ENCODE assay signal across 9 mouse cellular contexts in the genomic region with DNA sequence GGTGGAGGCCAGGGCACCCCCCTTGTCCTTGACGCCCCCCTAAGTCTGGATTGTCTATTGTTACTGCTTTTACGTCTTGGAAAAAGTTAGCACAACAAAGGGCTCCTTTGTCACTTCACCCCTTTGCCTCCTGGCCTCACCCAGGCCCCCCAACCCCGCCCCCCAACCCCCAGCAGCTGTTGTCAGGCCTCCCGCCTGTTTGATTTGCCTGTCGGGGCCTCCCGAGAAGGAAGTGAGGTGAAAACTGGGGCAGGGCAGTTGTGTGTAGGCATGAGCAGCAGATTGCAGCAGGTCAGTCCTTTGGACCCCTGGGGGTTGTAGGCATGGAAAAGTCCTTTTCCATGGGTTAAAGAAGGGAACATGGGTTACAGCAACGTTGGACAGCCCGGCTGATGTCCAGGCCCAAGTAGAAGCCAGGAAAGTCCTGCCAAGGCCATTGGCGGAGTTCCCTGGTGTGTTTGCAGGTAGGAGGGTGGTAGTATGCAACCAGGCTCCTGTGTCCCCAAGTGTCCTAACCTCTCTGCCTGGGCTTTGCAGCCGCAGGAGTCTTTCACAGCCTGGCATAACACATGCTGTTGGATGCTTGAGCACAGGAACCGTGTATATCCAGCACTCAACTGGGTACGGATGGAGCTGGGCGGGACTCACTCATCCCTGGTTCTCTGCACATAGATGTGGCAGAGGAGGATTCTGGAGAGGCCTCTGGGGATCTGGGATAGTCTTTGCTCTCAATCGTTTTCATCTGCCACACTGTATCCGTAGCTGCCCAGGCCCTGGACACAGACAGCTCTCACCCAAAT. TPM values are rescaled to one million over a fixed set of nuclear protein-coding genes. Genes with fewer than 3 reads are reported as not detected.
A peak's percentile ranks its signal among the peaks of the same experiment; 100 is the strongest.
DNase-seq lines count a peak whose midpoint lies in the region; ATAC-seq lines count a peak whose summit lies in the region.
"Had no signal": no experiment of that assay in that cellular context is flagged by ENCODE, and none has a peak within 500 bp of the region (broad histone marks: within the 10 kb centered on the region; RNA-seq: fewer than 3 reads in every experiment).

No protein-coding gene starts in this region.

- peaks cover 32% of the 10 kb centered on the region for H3K36me3 ChIP-seq in heart, embryonic 13.5 days
- H3K36me3 ChIP-seq in neural tube, embryonic 13.5 days, result no peaks in the 10 kb centered on the region

- H3K9me3 ChIP-seq in heart, embryonic 13.5 days, result no peaks in the 10 kb centered on the region
- H3K9me3 ChIP-seq in neural tube, embryonic 13.5 days, result no peaks in the 10 kb centered on the region

- peak overlapping the region; percentile 93 for H3K27ac ChIP-seq in heart, embryonic 13.5 days (replicated peaks)
- peak overlapping the region; percentile 98 for H3K27ac ChIP-seq in neural tube, embryonic 13.5 days (replicated peaks)

- H3K9ac ChIP-seq in heart, embryonic 13.5 days, result peak overlapping the region; percentile 86
- peak overlapping the region; percentile 88 for H3K9ac ChIP-seq in neural tube, embryonic 13.5 days

- peak; percentile 70 for DNase-seq in cerebellum, adult 11-12 months
- DNase-seq in cerebellum, postnatal 25 days, result peak; percentile 68 to 73
- peak; percentile 45 for DNase-seq in kidney, postnatal 14 days
- DNase-seq in layer of hippocampus, postnatal 25 days (ENCODE audit: extremely low spot score in 1 of 2, low spot score in 1 of 2), result no peak
- DNase-seq in urinary bladder, postnatal 36 days (ENCODE audit: low spot score in 2 of 2), result no peak

- H3K4me3 ChIP-seq in heart, embryonic 13.5 days, result peak overlapping the region; percentile 76
- peak overlapping the region; percentile 84 for H3K4me3 ChIP-seq in neural tube, embryonic 13.5 days

- H3K4me1 ChIP-seq in heart, embryonic 13.5 days, result peaks cover 99% of the 10 kb centered on the region
- peaks cover 99% of the 10 kb centered on the region for H3K4me1 ChIP-seq in neural tube, embryonic 13.5 days (replicated peaks)

- no peak for ATAC-seq in cerebellum, adult (ENCODE audit: insufficient number of reproducible peaks, low FRiP score, low TSS enrichment)
- ATAC-seq in heart, embryonic 13.5 days (ENCODE audit: extremely low read depth, insufficient number of reproducible peaks, low FRiP score, low TSS enrichment), result no peak
- ATAC-seq in neural tube, embryonic 13.5 days (ENCODE audit: low read depth), result no peak

- peak overlapping the region; percentile 98 for H3K4me2 ChIP-seq in heart, embryonic 13.5 days
- H3K4me2 ChIP-seq in neural tube, embryonic 13.5 days, result peak overlapping the region; percentile 98

- 31% methylated on average over 15 of the region's 15 CpGs for WGBS in heart, embryonic 13.5 days
- WGBS in neural tube, embryonic 13.5 days, result 7% methylated on average over 15 of the region's 15 CpGs

- H3K27me3 ChIP-seq in heart, embryonic 13.5 days (replicated peaks), result no peaks in the 10 kb centered on the region
- no peaks in the 10 kb centered on the region for H3K27me3 ChIP-seq in neural tube, embryonic 13.5 days

RNA-seq across cellular contexts. Expression of a gene that starts 18.0 kb away (rescaled TPM):
- polyA plus RNA-seq in heart, embryonic 13.5 days (2015; fragmentation: Nextera tagmentation; extraction: Ambion mirVana), result 1.3 and 3.3 TPM in 2 replicates
- 1.4 and 1.5 TPM in 2 replicates for polyA plus RNA-seq in neural tube, embryonic 13.5 days (2015; fragmentation: Nextera tagmentation; extraction: Ambion mirVana)
- 1 to 10 TPM; 1.5 to 2.3 TPM for total RNA-seq in layer of hippocampus, postnatal 25 days (2021)
- total RNA-seq: common myeloid progenitor, adult 5-6 weeks had no signal

RNA-seq across cellular contexts. Expression of a gene that starts 37.2 kb away (rescaled TPM):
- polyA plus RNA-seq in heart, embryonic 13.5 days (2015; fragmentation: Nextera tagmentation; extraction: Ambion mirVana), result 27.9 and 28.3 TPM in 2 replicates
- 24.0 and 26.7 TPM in 2 replicates for polyA plus RNA-seq in neural tube, embryonic 13.5 days (2015; fragmentation: Nextera tagmentation; extraction: Ambion mirVana)
- 10 to 100 TPM; 17.0 to 17.7 TPM for total RNA-seq in layer of hippocampus, postnatal 25 days (2021)

RNA-seq across cellular contexts. Expression of a gene that starts 57.2 kb away (rescaled TPM):
- polyA plus RNA-seq in heart, embryonic 13.5 days (2015; fragmentation: Nextera tagmentation; extraction: Ambion mirVana), result 21.1 and 22.9 TPM in 2 replicates
- polyA plus RNA-seq in neural tube, embryonic 13.5 days (2015; fragmentation: Nextera tagmentation; extraction: Ambion mirVana), result 4.2 and 4.7 TPM in 2 replicates
- total RNA-seq in layer of hippocampus, postnatal 25 days (2021), result under 1 TPM; 0.54 to 0.94 TPM

RNA-seq across cellular contexts. Expression of a gene that starts 59.2 kb away (rescaled TPM):
- 158 and 170 TPM in 2 replicates for polyA plus RNA-seq in heart, embryonic 13.5 days (2015; fragmentation: Nextera tagmentation; extraction: Ambion mirVana)
- polyA plus RNA-seq in neural tube, embryonic 13.5 days (2015; fragmentation: Nextera tagmentation; extraction: Ambion mirVana), result 45.5 and 60.7 TPM in 2 replicates
- total RNA-seq in layer of hippocampus, postnatal 25 days (2021), result 1 to 10 TPM; 2.5 to 4.5 TPM

Comparison
In these comparisons a context has a peak if more than half of its experiments do, and no peak if none do; other contexts are left out.
1. DNase-seq: peak in cerebellum, adult 11-12 months (single experiment), cerebellum, postnatal 25 days (2 of 2) and kidney, postnatal 14 days (single experiment); none in layer of hippocampus, postnatal 25 days (0 of 2) and urinary bladder, postnatal 36 days (0 of 2).